Mouse (Mus musculus) embryonic facial prominence, embryonic 10.5 days (tissue): Measurements from ENCODE around the gene Plekhg2. TPM values are rescaled to one million over a fixed set of nuclear protein-coding genes. Genes with fewer than 3 reads are reported as not detected.
"Not testable (repeated sequence)": the region's sequence is repeated elsewhere in the genome, so short reads cannot be mapped to it uniquely, and the experiment has no call there.

Experiments
- DNase-seq: peaks from one replicate; pipeline ENCODE4 v3.0.0-alpha.2; 2017; ENCODE audit warnings: low spot score
- H3K27ac ChIP-seq: fragments of 300-500 bp; sonication (generic); replicated peaks from 2 replicates; pipeline ENCODE4 v1.5.1; 2016; ENCODE audit warnings: mild to moderate bottlenecking
- H3K27me3 ChIP-seq: fragments of 300-500 bp; sonication (generic); replicated peaks from 2 replicates; pipeline ENCODE4 v1.6.1; 2016; ENCODE audit warnings: low read depth, mild to moderate bottlenecking; ENCODE audit not compliant: poor library complexity, severe bottlenecking
- H3K36me3 ChIP-seq: fragments of 300-500 bp; sonication (generic); replicated peaks from 2 replicates; pipeline ENCODE4 v1.6.1; 2016; ENCODE audit warnings: mild to moderate bottlenecking, moderate library complexity
- H3K4me1 ChIP-seq: fragments of 300-500 bp; sonication (generic); 2 replicates; pipeline ENCODE4 v1.6.1; 2016
- H3K4me3 ChIP-seq: fragments of 300-500 bp; sonication (generic); 2 replicates; pipeline ENCODE4 v1.5.1; 2016; ENCODE audit warnings: mild to moderate bottlenecking, moderate library complexity
- H3K9me3 ChIP-seq: fragments of 300-500 bp; sonication (generic); 2 replicates; pipeline ENCODE4 v1.6.1; 2016; ENCODE audit warnings: mild to moderate bottlenecking
- WGBS: fragments of 180-500 bp; shearing (Covaris S2); methylation state at CpG from one replicate; pipeline ENCODE4 v1.1.7; 2016; 5-methylcytosine and 5-hydroxymethylcytosine counted together
- polyA plus RNA-seq: library from polyadenylated mRNA; unstranded; fragments of >200 nt; fragmentation: Nextera tagmentation; extraction: Ambion mirVana; gene quantifications from 2 replicates; pipeline ENCODE4 v1.2.1, GENCODE M21; 2016

The Plekhg2 gene
- polyA plus RNA-seq, 1 experiment from 2014 or later = 101 TPM

DNA sequence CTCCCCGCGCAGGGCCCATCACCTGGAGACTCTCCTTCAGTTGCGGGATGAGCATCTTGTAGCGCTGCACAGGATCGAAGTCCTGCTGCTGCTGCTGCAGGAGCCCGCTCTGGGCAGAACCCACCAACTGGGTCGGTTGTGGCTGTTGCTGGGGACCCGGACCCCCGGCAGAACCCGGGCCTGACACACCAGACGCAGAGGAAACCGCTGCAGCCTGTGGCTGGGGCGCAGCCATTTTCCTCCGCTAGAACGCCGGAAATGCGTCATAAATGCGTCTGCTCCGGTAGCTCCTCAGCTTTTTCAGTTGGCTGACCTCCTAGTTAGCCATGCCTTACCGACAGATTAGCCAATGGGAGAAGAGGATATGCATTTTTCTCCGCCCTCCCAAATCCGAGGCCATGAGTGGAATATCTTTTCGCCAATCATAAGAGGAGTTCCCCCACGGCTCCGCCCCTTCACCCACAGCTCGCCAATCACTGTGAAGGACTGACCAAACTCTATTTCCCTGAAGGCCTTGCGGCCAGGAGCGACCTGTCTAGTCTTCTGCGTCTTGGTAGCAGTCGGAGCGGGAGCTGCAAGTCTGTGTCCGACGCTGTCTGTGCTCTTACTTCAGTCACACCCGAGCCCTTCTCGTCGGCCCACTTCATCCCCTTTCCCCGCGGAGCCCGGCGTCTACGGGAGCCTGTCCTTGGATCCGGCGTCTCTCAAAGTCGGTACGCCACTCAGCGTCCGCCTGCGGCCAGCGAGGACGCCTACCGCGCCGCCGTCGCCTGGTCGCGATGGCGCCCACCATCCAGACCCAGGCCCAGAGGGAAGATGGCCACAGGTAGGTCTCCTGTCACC, 20.3 kb upstream of the Plekhg2 start, which contains the start of the genes Med29 and Paf1:
Gene Med29, minus strand, starts transcription at position 280 of the 843 bp plus-strand sequence.
Gene Paf1, plus strand, starts transcription at position 523 of the 843 bp plus-strand sequence.
- Histone ChIP-seq H3K9me3 (no peaks in the 10 kb centered on the region), H3K27ac (peak within 1 kb of the TSS; percentile 87), H3K4me3 (peak within 1 kb of the TSS; percentile 98), H3K27me3 (no peaks in the 10 kb centered on the region), H3K4me1 (peaks cover 18% of the 10 kb centered on the region), H3K36me3 (peaks cover 67% of the 10 kb centered on the region)
- DNase-seq = peak; percentile 95
- WGBS = under 1% methylated on average over 58 of the region's 58 CpGs

DNA sequence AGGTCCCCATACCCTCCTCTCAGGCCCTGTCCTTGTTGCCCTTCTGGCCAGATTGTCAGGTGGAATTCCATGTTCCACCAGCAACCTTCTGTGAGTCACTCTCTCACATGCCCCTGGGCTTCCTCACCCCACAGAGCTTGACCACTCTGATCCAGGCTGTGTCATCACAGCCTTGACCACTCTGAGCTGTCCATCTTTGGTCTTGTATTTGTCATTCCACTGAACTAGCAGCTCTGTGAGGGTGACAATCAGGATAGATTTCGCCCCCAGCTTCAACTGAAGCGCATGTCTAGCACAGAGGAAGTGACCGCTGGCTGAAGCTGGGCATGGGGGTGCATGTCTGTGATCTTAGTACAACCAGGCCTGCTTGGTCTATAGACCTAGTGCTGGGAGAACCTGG, 17.9 kb upstream of the Plekhg2 start:
- H3K9me3 ChIP-seq = no peaks in the 10 kb centered on the region
- 95% methylated on average over 3 of the region's 3 CpGs for WGBS
- peaks cover 63% of the 10 kb centered on the region for H3K36me3 ChIP-seq
- no peak overlapping the region for H3K27ac ChIP-seq
- peaks cover 24% of the 10 kb centered on the region for H3K4me1 ChIP-seq
- DNase-seq = no peak
- no peaks in the 10 kb centered on the region for H3K27me3 ChIP-seq
- H3K4me3 ChIP-seq = no peak overlapping the region; the same call in 1 of the 2 replicates

DNA sequence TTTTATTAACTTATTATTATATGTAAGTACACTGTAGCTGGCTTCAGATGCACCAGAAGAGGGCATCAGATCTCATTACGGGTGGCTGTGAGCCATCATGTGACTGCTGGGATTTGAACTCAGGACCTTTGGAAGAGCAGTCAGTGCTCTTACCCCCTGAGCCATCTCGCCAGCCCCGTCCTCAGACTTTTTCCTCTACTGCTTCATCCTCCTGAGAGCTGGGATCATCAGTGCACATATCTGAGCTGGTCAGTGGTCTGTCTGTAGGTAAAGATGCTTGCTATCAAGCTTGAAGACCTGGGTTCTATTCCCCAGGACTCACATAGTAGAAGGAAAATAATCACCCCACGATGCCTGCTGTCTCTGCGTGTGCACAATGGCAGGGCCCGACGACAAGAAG, 15.0 kb upstream of the Plekhg2 start:
- not testable (repeated sequence) for H3K27me3 ChIP-seq, DNase-seq, H3K27ac ChIP-seq, H3K9me3 ChIP-seq, H3K4me3 ChIP-seq
- Histone ChIP-seq H3K36me3 (peaks cover 58% of the 10 kb centered on the region), H3K4me1 (peaks cover 27% of the 10 kb centered on the region)
- 88% methylated on average over 7 of the region's 7 CpGs for WGBS

DNA sequence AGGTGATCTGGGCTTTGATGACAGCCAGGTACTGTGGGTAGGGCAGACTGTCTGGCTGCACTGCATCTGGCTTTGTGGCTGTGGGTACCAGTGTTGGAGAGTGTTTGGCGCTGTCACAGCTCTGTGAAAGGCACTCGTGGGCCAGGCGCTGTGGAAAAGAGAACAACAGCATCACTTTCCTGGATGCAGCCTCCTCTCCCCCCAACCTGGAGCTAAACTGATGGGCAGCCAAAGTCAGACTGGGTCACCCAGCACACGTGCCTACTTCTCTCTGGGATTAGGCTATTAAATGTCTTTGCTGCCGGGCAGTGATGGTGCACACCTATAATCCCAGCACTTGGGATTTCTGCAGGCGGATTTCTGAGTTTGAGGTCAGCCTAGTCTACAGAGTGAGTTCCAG, 14.5 kb upstream of the Plekhg2 start:
- not testable (repeated sequence) for H3K9me3 ChIP-seq, H3K27ac ChIP-seq, DNase-seq, H3K27me3 ChIP-seq, H3K4me3 ChIP-seq
- 82% methylated on average over 6 of the region's 6 CpGs for WGBS
- H3K36me3 ChIP-seq = peaks cover 58% of the 10 kb centered on the region
- H3K4me1 ChIP-seq = peaks cover 32% of the 10 kb centered on the region

DNA sequence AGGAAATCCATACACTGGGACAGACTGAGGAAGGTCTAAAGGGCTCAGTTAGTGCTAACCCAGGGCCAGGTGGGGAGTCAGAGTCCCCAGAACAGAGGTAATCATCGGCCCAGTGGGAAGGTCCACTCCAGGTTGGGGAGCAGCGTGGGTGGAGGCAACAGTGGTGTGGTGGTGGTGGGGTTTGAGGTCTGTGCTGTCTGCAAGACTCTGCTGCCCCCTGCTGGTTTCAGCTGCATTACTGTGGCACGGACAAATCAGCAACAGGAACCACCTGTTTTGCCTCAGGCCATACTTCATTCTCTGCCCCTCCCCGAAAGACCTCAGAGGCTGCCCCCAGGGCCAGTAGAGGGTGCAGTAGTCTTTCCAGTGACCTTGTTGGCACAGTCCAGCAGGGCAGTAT, 14.1 kb upstream of the Plekhg2 start:
- Histone ChIP-seq H3K27ac (no peak overlapping the region), H3K4me1 (peaks cover 32% of the 10 kb centered on the region), H3K27me3 (no peaks in the 10 kb centered on the region), H3K36me3 (peaks cover 58% of the 10 kb centered on the region), H3K9me3 (no peaks in the 10 kb centered on the region), H3K4me3 (no peak overlapping the region)
- WGBS = 25% methylated on average over 4 of the region's 4 CpGs
- DNase-seq = peak; percentile 90

DNA sequence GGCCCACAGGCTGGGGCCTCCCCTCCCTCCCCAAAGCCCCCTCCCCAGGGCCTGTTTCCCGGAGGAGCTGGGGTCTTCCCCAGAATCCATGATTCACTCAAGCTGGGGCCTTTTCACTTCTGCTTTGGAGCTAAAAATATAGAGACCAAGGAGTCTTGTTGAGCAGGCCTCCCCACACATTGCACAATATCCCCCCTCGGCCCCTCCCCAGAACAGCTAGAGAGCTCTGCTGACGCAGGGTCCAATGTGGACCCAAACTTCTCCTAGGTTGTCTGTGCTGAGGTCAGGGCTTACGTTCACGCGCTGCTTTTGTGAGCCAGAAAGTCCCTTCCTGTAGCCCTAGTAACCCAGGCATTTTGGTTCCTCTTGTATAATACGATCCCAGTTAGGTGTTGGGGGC, 13.6 kb upstream of the Plekhg2 start:
- peaks cover 57% of the 10 kb centered on the region for H3K36me3 ChIP-seq
- 85% methylated on average over 7 of the region's 7 CpGs for WGBS
- H3K27ac ChIP-seq = 0 out of 2 replicates have a peak overlapping the region, but pooled peaks have one; percentile 46
- no peaks in the 10 kb centered on the region for H3K9me3 ChIP-seq
- no peak overlapping the region for H3K4me3 ChIP-seq
- H3K4me1 ChIP-seq = peaks cover 32% of the 10 kb centered on the region
- no peak for DNase-seq
- no peaks in the 10 kb centered on the region for H3K27me3 ChIP-seq

DNA sequence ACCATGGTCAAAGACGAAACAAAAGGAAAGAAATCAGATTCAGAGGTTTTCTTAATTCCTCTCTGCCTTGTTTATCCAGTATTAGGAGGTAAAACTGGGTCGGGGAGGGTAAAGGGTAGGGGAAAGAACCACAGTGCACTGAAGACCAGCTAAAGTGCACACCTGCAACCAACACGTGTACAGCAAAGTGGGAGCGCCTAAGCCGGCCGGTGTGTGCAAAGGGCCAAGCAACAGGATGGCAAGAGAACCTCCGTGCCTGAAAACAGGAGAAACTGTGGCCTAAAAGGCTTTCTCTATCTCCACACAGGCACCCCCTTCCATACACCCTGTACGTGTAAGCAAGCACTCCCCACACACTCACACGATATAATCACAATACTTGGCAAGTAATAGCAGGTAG, 12.8 kb upstream of the Plekhg2 start:
- no peak overlapping the region for H3K4me3 ChIP-seq
- H3K4me1 ChIP-seq = peaks cover 39% of the 10 kb centered on the region
- peaks cover 49% of the 10 kb centered on the region for H3K36me3 ChIP-seq
- H3K27me3 ChIP-seq = no peaks in the 10 kb centered on the region
- 90% methylated on average over 9 of the region's 9 CpGs for WGBS
- no peak for DNase-seq
- no peaks in the 10 kb centered on the region for H3K9me3 ChIP-seq
- no peak overlapping the region for H3K27ac ChIP-seq

DNA sequence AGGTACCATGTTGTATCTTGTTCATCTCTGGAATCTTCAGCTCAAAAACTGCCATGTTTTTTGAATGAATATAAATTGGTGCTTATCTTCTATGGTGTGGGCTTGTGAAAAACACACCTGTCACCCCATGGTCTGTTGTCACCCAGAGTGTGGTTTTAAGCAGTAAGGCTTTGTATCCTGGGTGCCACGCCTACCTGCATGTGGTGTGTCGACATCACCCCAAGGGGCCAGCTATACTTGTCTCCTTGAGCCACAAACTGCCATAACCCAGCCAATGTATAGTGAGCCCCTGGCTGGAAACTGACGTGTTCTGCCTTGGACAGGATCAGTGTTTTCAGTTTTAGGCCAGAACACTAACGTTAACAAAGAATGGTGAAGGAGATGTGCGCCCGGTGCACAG, 11.8 kb upstream of the Plekhg2 start:
- Histone ChIP-seq H3K27ac (no peak overlapping the region), H3K4me3 (no peak overlapping the region), H3K9me3 (no peaks in the 10 kb centered on the region), H3K4me1 (peaks cover 49% of the 10 kb centered on the region), H3K27me3 (no peaks in the 10 kb centered on the region), H3K36me3 (peaks cover 39% of the 10 kb centered on the region)
- 87% methylated on average over 6 of the region's 6 CpGs for WGBS
- no peak for DNase-seq

DNA sequence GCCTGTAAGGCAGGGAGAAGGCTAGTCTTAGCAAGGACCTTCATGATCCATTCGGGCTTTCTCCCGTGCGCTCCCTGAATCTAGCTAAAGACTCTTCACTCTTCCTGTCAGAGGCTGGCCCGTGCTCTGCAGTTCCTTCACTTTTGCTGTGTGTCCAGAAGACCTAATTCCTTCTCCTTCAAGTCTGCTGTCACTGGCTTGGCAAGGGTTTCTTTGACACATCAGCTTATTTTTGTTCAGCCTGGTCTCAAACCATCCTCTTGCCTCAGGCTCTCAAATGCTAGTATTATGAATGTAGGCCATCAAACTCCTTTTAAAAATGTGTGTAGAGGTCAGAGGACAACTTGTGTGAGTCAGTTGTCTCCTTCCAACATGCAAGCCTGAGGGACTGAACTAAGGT, 11.2 kb upstream of the Plekhg2 start:
- no peaks in the 10 kb centered on the region for H3K9me3 ChIP-seq
- peaks cover 55% of the 10 kb centered on the region for H3K4me1 ChIP-seq
- H3K36me3 ChIP-seq = peaks cover 33% of the 10 kb centered on the region
- H3K4me3 ChIP-seq = no peak overlapping the region
- 85% methylated on average over 4 of the region's 4 CpGs for WGBS
- H3K27ac ChIP-seq = peak overlapping the region; percentile 95; the same call in 1 of the 2 replicates
- no peaks in the 10 kb centered on the region for H3K27me3 ChIP-seq
- no peak for DNase-seq

DNA sequence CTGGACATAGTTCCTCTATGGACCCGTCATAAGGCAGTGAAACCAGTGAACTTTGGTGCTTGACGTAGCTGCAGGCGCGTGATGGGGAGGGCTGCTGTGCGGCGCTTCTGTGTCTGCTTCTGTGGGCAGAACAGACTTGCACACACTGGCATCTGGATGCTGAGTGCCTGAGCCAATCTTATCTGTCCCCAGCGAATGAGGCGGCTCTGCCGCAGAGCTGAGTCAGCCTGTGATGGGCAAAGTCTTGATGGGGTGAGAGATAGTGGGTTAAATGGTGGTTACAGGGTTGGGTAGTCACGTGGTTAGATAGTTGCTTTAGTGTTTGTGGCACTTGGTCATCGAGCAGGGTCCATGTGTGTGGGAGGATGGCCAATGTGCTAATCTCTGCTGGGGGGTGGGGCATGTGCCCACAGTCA, 10.6 kb upstream of the Plekhg2 start:
- 69% methylated on average over 11 of the region's 11 CpGs for WGBS
- peaks cover 3% of the 10 kb centered on the region; the same call in 1 of the 2 replicates for H3K27me3 ChIP-seq
- peak overlapping the region; percentile 95 for H3K27ac ChIP-seq
- peaks cover 61% of the 10 kb centered on the region for H3K4me1 ChIP-seq
- H3K4me3 ChIP-seq = no peak overlapping the region
- H3K36me3 ChIP-seq = peaks cover 30% of the 10 kb centered on the region
- DNase-seq = no peak
- no peaks in the 10 kb centered on the region for H3K9me3 ChIP-seq

DNA sequence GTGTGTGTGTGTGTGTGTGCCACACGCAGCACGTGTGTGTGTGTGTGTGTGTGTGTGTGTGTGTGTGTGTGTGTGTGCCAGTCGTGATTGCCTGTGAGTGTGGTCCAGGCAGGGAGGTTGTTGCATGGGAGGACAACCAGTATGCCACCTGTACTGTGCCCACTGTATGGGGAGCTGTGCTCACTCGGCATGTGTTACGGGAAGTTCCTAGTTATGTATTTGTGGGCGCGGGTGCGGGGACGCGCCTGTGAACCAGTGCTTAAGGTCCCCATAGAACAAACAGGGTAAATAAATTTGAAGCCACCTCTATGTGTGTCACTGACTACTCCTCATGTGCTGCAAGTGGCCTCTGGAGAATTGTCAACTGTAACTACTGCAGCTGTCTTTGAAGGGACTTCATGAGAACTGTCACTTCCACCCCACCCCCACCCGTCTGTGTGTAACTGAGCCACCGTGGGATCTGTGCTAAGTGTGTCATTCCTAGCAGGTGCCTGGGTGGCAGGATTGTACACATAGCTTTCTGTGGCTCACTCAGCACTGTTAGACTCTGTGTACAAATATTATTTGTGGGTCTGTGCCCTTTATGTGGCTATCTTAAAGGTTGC, 10.1 kb upstream of the Plekhg2 start:
- H3K27me3 ChIP-seq = peaks cover 9% of the 10 kb centered on the region
- H3K4me1 ChIP-seq = peaks cover 67% of the 10 kb centered on the region
- peaks cover 30% of the 10 kb centered on the region for H3K36me3 ChIP-seq
- no peaks in the 10 kb centered on the region for H3K9me3 ChIP-seq
- peak; percentile 24 for DNase-seq
- 53% methylated on average over 10 of the region's 12 CpGs for WGBS
- peak overlapping the region; percentile 54 for H3K4me3 ChIP-seq
- peak overlapping the region; percentile 95 for H3K27ac ChIP-seq

DNA sequence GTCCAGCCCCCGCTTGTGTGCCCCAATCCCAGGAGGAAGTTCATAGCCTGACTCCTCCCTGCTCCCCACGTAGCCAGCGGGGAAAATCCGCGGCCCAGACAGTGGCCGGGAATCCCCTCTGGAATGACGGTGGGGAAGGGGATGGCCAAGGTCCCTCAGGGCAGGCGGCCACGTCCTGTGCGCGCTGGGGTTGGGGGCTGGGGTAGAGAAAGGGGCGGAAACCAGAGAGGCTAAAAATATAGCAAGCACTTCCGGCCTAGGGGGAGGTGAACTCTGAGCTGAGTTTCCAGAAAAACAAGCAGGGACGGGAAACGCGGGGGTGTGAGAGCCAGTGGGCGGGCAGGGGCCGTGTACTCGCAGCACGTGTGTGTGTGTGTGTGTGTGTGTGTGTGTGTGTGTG, 9.5 kb upstream of the Plekhg2 start:
- Histone ChIP-seq H3K27me3 (peaks cover 10% of the 10 kb centered on the region), H3K36me3 (peaks cover 29% of the 10 kb centered on the region), H3K27ac (peak overlapping the region; percentile 95), H3K4me1 (peaks cover 72% of the 10 kb centered on the region), H3K9me3 (no peaks in the 10 kb centered on the region), H3K4me3 (peak overlapping the region; percentile 54)
- peak; percentile 89 for DNase-seq
- 4% methylated on average over 20 of the region's 20 CpGs for WGBS
